Mouse (Mus musculus) testis, adult 2 months (tissue): ENCODE measurements around the gene Tnk2. TPM values are rescaled to one million over a fixed set of nuclear protein-coding genes. Genes with fewer than 3 reads are reported as not detected.

Experiments used
- H3K27ac ChIP-seq: fragments of 200-500 bp; 2 replicates; pipeline ENCODE4 v1.5.1; 2012; ENCODE audit warnings: low read depth, low read length; ENCODE audit not compliant: control insufficient read depth, insufficient read depth
- H3K27me3 ChIP-seq: fragments of 200-500 bp; 2 replicates; pipeline ENCODE4 v1.6.1; 2012; ENCODE audit warnings: mild to moderate bottlenecking, low read length, moderate library complexity; ENCODE audit not compliant: control insufficient read depth, insufficient read depth
- H3K36me3 ChIP-seq: fragments of 200-500 bp; 2 replicates; pipeline ENCODE4 v1.6.1; 2012; ENCODE audit warnings: mild to moderate bottlenecking, low read length; ENCODE audit not compliant: control insufficient read depth, insufficient read depth
- H3K4me1 ChIP-seq: fragments of 200-500 bp; 2 replicates; pipeline ENCODE4 v1.6.1; 2012; ENCODE audit warnings: low read length; ENCODE audit not compliant: control insufficient read depth, insufficient read depth
- H3K4me3 ChIP-seq: fragments of 200-500 bp; 2 replicates; pipeline ENCODE4 v1.5.1; 2012; ENCODE audit warnings: low read depth, mild to moderate bottlenecking, low read length, moderate library complexity, mixed read lengths; ENCODE audit not compliant: control insufficient read depth
- CTCF ChIP-seq: fragments of 200-500 bp; IDR thresholded peaks from 2 replicates; pipeline ENCODE4 v1.5.1; 2012; ENCODE audit warnings: low read depth, mild to moderate bottlenecking, inconsistent platforms, low read length, moderate library complexity; ENCODE audit not compliant: control insufficient read depth, insufficient read depth, insufficient replicate concordance
- POLR2A ChIP-seq: fragments of 200-500 bp; IDR thresholded peaks from 2 replicates; pipeline ENCODE4 v1.6.1; 2012; ENCODE audit warnings: low read depth, mild to moderate bottlenecking, inconsistent platforms, low read length, moderate library complexity; ENCODE audit not compliant: control insufficient read depth
- polyA plus RNA-seq: library from polyadenylated mRNA; depleted of rRNA; stranded (reverse); fragments of >200 nt; gene quantifications from 2 replicates; pipeline ENCODE4 v1.2.3, GENCODE M21; 2012

Tnk2 gene
- polyA plus RNA-seq, 1 experiment, result 21.4 TPM

- peak overlapping the region; percentile 73 for H3K27ac ChIP-seq
- H3K4me3 ChIP-seq, result peak overlapping the region; percentile 87
- peaks cover 34% of the 10 kb centered on the region for H3K4me1 ChIP-seq
- TF ChIP-seq POLR2A, result no peak
- TF ChIP-seq CTCF, result no peak
- no peaks in the 10 kb centered on the region for H3K27me3 ChIP-seq
- no peaks in the 10 kb centered on the region for H3K36me3 ChIP-seq
Observed at GRCm38 (mm10) chr16:32644069-32644800, 561 bp downstream of the Tnk2 start.

- TF ChIP-seq POLR2A (no peak; the same call in 1 of the 2 replicates), CTCF (no peak)
- H3K27ac ChIP-seq, result peak overlapping the region; percentile 73
- H3K4me3 ChIP-seq, result peak overlapping the region; percentile 87
- H3K4me1 ChIP-seq, result peaks cover 34% of the 10 kb centered on the region
- H3K36me3 ChIP-seq, result no peaks in the 10 kb centered on the region
- H3K27me3 ChIP-seq, result no peaks in the 10 kb centered on the region
Observed at GRCm38 (mm10) chr16:32644801-32645170, 1.1 kb downstream of the Tnk2 start.

GRCm38 (mm10) chr16:32645361-32645914, 1.8 kb downstream of the Tnk2 start:
- Histone ChIP-seq H3K27ac (peak overlapping the region; percentile 33), H3K27me3 (no peaks in the 10 kb centered on the region)

GRCm38 (mm10) chr16:32646014-32646413, 2.3 kb downstream of the Tnk2 start:
- Histone ChIP-seq H3K36me3 (no peaks in the 10 kb centered on the region), H3K27me3 (no peaks in the 10 kb centered on the region), H3K4me3 (peak overlapping the region; percentile 87), H3K27ac (no peak overlapping the region), H3K4me1 (peaks cover 34% of the 10 kb centered on the region)
- TF ChIP-seq CTCF (no peak), POLR2A (no peak)

More at GRCm38 (mm10) chr16:32645361-32645914, 1.8 kb downstream of the Tnk2 start:
- H3K36me3 ChIP-seq, result no peaks in the 10 kb centered on the region
- peaks cover 34% of the 10 kb centered on the region for H3K4me1 ChIP-seq
- H3K4me3 ChIP-seq, result peak overlapping the region; percentile 87
- TF ChIP-seq POLR2A, result no peak; the same call in 1 of the 2 replicates
- TF ChIP-seq CTCF, result no peak

DNA sequence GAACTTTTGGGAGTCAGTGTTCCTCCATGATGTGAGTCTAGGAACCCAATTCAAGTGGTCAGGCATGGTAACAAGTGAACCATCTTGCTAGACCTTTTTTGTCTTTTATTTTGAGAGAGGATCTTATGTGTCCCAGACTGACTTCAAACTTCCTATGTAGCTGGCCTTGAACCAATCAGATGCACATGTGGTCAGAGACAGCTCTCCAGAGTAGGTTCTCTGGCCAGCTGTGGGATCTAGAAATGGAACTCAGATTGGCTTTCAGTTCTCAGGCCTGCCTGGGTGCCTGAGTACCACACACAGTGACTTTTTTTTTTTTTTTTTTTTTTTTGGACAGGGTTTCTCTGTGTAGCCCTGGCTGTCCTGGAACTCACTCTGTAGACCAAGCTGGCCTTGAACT, 4.0 kb downstream of the Tnk2 start:
- Histone ChIP-seq H3K27ac (no peak overlapping the region), H3K4me1 (peaks cover 21% of the 10 kb centered on the region), H3K36me3 (no peaks in the 10 kb centered on the region), H3K4me3 (no peak overlapping the region), H3K27me3 (no peaks in the 10 kb centered on the region)
- TF ChIP-seq CTCF (no peak), POLR2A (no peak)

GRCm38 (mm10) chr16:32650461-32650860, 6.8 kb downstream of the Tnk2 start:
- H3K27me3 ChIP-seq, result no peaks in the 10 kb centered on the region
- TF ChIP-seq POLR2A (no peak), CTCF (no peak)

DNA sequence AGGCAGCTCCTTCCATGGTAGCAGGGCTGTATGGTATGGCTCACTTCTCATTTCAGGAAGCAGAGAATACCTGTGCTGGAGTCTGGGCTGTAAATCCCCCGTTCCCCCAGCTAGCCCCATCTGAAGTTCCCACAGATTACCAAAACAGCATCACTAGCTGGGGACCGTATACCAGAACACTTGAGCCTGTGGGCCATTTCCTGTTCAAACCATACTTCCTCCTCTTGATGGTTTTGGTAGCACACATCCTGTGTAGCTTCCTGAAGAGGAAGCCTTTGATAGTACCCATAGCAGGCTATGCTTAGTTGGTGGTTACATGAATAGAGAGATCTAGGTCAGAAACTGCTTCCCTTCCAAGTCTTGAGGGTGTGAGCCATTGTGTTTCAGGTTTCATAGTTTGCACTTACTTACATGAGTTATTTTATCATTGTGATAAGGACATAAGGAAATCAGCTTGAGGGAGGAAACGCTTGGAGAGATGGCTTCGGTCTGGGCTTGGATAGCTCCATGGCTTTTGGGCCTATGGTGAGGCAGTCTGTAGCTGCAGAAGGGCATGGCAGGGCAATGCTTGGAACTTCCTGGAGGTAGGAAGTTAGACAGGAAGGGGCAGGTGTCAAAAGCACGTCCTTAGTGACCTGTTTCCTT, 7.4 kb downstream of the Tnk2 start:
- Histone ChIP-seq H3K36me3 (no peaks in the 10 kb centered on the region), H3K27ac (peak overlapping the region; percentile 48; the same call in 1 of the 2 replicates), H3K4me3 (no peak overlapping the region), H3K4me1 (peaks cover 3% of the 10 kb centered on the region; the same call in 1 of the 2 replicates), H3K27me3 (no peaks in the 10 kb centered on the region)
- TF ChIP-seq POLR2A (no peak), CTCF (no peak)

More at GRCm38 (mm10) chr16:32650461-32650860, 6.8 kb downstream of the Tnk2 start:
- Histone ChIP-seq H3K4me1 (peaks cover 10% of the 10 kb centered on the region), H3K4me3 (no peak overlapping the region), H3K36me3 (no peaks in the 10 kb centered on the region), H3K27ac (no peak overlapping the region)
